Mouse (Mus musculus): ENCODE data around the gene Bcas1. TPM values are rescaled to one million over a fixed set of nuclear protein-coding genes. Genes with fewer than 3 reads are reported as not detected.
A peak's percentile ranks its signal among the peaks of the same experiment; 100 is the strongest.

The Bcas1 gene
- total RNA-seq, 2 experiments from 2014 or later = 40.3 to 46.1 TPM

- Histone ChIP-seq H3K27ac (peak overlapping the region; percentile 33; the same call in 1 of the 2 replicates), H3K4me3 (peak overlapping the region; percentile 33)
- DNase-seq (ENCODE audit: extremely low spot score in 1 of 2, low spot score in 2 of 2) = peak; percentile 73 to 85
- peak; percentile 56 for TF ChIP-seq CTCF (IDR thresholded peaks at IDR 0.05)
- intact Hi-C loops (cut with DNase I) = loop anchor here (1.0 to 2.0 kb wide), 2 partner anchors 96 to 203 kb away; no protein-coding TSS in a partner anchor
Measured at GRCm38 (mm10) chr2:170318713-170319532, 108.7 kb downstream of the Bcas1 start.

- intact Hi-C loops (cut with DNase I) = no loop called here
- no peak for TF ChIP-seq CTCF (IDR thresholded peaks at IDR 0.05)
- DNase-seq (ENCODE audit: extremely low spot score in 1 of 2, low spot score in 2 of 2) = no peak
- Histone ChIP-seq H3K27ac (no peak overlapping the region), H3K4me3 (no peak overlapping the region)
Measured at GRCm38 (mm10) chr2:170316774-170317173, 110.9 kb downstream of the Bcas1 start.

DNA sequence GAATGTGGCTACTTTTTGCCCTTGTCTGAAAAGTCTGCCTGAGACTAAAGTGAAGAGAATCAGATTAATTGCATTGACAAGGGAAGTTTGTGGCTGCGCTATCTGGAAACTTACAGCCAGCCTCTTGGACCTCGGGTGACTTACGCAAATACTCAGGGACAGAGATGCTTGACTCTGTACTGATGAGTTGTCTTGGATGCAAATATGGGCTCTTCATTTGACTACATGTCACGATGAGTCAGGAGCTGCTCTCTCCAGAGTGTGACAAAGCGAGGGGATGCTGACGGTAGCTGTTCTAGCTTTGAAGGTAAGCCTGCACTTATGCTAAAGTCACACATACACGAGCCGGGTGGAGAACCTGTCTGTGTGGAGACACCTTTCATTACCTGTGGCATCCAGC is 111.3 kb downstream of the Bcas1 start:
- TF ChIP-seq CTCF (IDR thresholded peaks at IDR 0.05) = no peak
- Histone ChIP-seq H3K27ac (no peak overlapping the region), H3K4me3 (no peak overlapping the region)
- DNase-seq (ENCODE audit: extremely low spot score in 1 of 2, low spot score in 2 of 2) = no peak
- intact Hi-C loops (cut with DNase I) = no loop called here

- no peak for DNase-seq (ENCODE audit: extremely low spot score in 1 of 2, low spot score in 2 of 2)
- Histone ChIP-seq H3K4me3 (no peak overlapping the region), H3K27ac (no peak overlapping the region)
- intact Hi-C loops (cut with DNase I) = no loop called here
- no peak for TF ChIP-seq CTCF (IDR thresholded peaks at IDR 0.05)
Measured at GRCm38 (mm10) chr2:170310988-170311359, 116.7 kb downstream of the Bcas1 start.

GRCm38 (mm10) chr2:170310310-170310987 is 117.2 kb downstream of the Bcas1 start:
- Histone ChIP-seq H3K4me3 (no peak overlapping the region), H3K27ac (no peak overlapping the region)
- intact Hi-C loops (cut with DNase I) = no loop called here
- no peak for TF ChIP-seq CTCF (IDR thresholded peaks at IDR 0.05)
- DNase-seq (ENCODE audit: extremely low spot score in 1 of 2, low spot score in 2 of 2) = no peak

- TF ChIP-seq CTCF (IDR thresholded peaks at IDR 0.05) = no peak
- no peak for DNase-seq (ENCODE audit: extremely low spot score in 1 of 2, low spot score in 2 of 2)
- no peak overlapping the region for H3K4me3 ChIP-seq
- no peak overlapping the region for H3K27ac ChIP-seq
- intact Hi-C loops (cut with DNase I) = no loop called here
Measured at GRCm38 (mm10) chr2:170308966-170309365, 118.7 kb downstream of the Bcas1 start.

DNA sequence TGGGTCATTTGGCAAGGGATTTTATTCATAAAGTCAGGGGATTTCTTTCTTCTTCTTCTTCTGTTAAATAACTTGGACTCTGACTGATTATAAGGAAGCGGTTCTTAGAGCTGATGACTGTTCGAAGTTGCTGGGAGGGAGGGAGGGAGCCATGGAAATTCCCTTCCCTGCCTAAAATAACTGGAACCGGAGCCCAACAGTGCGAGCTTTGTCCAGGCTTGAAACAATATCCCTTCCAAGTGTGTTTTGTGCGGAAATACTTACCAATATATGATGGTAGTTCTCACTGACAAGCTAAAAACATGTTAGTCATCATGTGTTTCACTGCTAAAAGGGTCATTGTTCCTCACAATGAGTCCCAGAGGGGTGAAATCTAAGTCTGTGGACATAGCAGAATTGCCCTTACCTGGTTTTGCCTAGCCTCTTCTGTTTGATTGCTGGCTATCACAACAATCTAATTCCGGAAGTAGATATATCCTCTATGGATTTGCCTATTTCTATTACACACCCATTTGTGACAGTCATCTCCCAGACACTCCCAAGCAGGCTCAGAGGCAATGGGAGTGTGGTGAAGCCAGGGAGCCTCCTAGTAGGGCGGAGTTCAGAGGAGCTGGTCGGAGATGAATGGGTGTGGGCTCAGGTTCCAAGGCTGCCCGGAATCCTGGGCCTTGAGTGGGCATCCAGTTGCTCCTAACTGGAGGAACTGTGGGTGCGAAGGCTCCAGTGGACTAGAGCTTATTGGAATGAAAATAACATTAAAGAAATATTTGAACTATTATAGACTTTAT is 119.4 kb downstream of the Bcas1 start:
- intact Hi-C loops (cut with DNase I) = no loop called here
- Histone ChIP-seq H3K4me3 (no peak overlapping the region), H3K27ac (no peak overlapping the region)
- DNase-seq (ENCODE audit: extremely low spot score in 1 of 2, low spot score in 2 of 2) = no peak
- no peak for TF ChIP-seq CTCF (IDR thresholded peaks at IDR 0.05)

GRCm38 (mm10) chr2:170307589-170308021 is 120.0 kb downstream of the Bcas1 start:
- intact Hi-C loops (cut with DNase I) = no loop called here
- Histone ChIP-seq H3K4me3 (no peak overlapping the region), H3K27ac (no peak overlapping the region)
- DNase-seq (ENCODE audit: extremely low spot score in 1 of 2, low spot score in 2 of 2) = no peak
- no peak for TF ChIP-seq CTCF (IDR thresholded peaks at IDR 0.05)

- Histone ChIP-seq H3K27ac (no peak overlapping the region), H3K4me3 (no peak overlapping the region)
- DNase-seq (ENCODE audit: extremely low spot score in 1 of 2, low spot score in 2 of 2) = no peak
- TF ChIP-seq CTCF (IDR thresholded peaks at IDR 0.05) = no peak
- intact Hi-C loops (cut with DNase I) = no loop called here
Measured at GRCm38 (mm10) chr2:170306637-170307320, 120.9 kb downstream of the Bcas1 start.

- H3K27ac ChIP-seq = no peak overlapping the region
- TF ChIP-seq CTCF (IDR thresholded peaks at IDR 0.05) = no peak
- DNase-seq (ENCODE audit: extremely low spot score in 1 of 2, low spot score in 2 of 2) = no peak
- H3K4me3 ChIP-seq = no peak overlapping the region
- intact Hi-C loops (cut with DNase I) = no loop called here
Measured at GRCm38 (mm10) chr2:170304766-170305165, 122.9 kb downstream of the Bcas1 start.

DNA sequence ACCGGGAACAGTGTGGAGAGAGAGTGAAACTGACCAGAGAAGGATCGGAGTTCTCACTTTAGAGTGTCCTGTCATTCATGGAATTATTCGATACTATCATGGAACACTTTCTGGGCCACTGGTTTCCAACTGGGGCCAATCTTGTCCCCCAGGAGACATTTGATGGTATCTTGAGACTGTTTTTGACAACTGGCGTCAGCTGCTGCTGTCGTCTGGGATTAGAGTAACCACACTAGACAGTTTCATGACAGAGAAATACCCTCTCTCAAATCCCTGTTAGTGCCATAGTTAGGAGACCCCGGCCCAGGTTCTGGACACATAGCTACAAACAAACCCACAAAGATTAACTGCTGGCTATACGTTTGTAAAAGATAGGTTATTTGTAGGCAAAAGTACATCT is 124.0 kb downstream of the Bcas1 start:
- no peak overlapping the region for H3K4me3 ChIP-seq
- intact Hi-C loops (cut with DNase I) = no loop called here
- TF ChIP-seq CTCF (IDR thresholded peaks at IDR 0.05) = no peak
- no peak overlapping the region for H3K27ac ChIP-seq
- no peak for DNase-seq (ENCODE audit: extremely low spot score in 1 of 2, low spot score in 2 of 2)
